Mouse (Mus musculus) lung, adult 10 weeks (tissue): ENCODE measurements around the gene Ccdc114. TPM values are rescaled to one million over a fixed set of nuclear protein-coding genes. Genes with fewer than 3 reads are reported as not detected.

Experiments
- polyA plus RNA-seq: library from polyadenylated mRNA; stranded (reverse); fragments of 350-450 nt; fragmentation: Illumina TruSeq; extraction: RNeasy Lipid Tissue Mini Kit (QIAGEN cat#74804); gene quantifications from one replicate; pipeline ENCODE4 v1.2.3, GENCODE M21; 2014; ENCODE audit warnings: low read depth, low replicate concordance; ENCODE audit not compliant: insufficient read depth

Ccdc114 gene
- polyA plus RNA-seq: 3.5 TPM

DNA sequence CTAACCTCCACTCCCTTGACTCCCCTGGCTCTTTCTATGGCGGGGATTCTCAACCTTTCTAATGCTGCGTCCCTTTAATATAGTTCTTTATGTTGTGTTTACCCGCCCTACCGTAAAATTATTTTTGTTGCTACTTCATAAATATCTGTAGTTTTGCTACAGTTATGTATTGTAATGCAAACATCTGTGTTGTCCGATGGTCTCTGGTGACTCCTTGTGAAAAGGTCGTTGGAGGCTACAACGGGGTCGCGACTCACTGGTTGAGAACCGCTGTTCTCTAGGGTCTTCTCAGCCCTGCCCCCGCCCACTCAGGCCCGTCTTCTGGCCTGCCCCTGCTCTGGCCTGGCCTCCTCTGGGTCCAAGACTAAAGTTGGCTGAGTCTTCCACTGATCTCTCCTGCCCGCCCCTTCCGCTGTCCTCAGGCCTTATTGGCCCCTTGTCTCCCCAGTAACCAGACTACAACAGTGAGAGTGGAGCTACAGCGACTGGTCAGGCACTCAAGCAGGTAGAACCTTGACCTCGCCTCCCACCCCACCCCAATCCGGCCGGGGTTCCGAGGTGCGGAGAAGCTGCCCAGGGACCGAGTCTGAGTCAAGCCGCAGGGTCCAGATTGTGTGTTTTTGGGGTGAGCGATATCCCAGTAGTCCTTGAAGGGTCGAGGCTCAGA is at the start of gene Ccdc114:
TSS of gene Ccdc114 (plus strand) at position 311 of the 667 bp plus-strand sequence.

DNA sequence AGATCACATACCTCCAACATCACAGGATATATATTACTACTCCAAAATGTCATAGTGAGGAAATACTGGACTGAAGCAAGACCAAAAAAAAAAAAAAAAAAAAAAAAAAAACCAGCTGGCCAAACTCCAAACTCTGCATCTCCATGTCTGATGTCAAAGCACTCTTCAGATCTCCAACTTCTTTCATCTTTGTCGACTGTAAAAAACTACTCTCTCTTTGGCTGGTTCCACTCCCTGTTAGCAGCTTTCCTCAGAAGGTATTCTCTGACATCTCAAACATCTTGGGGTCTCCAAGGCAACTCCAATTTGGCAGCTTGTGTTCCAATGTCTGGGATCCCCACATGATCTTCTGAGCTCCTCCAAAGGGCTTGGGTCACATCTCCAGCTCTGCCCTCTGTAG is 45.6 kb upstream of the Ccdc114 start, which contains the start of gene Grin2d:
TSS of gene Grin2d (minus strand) at position 101 of the 400 bp plus-strand sequence.

DNA sequence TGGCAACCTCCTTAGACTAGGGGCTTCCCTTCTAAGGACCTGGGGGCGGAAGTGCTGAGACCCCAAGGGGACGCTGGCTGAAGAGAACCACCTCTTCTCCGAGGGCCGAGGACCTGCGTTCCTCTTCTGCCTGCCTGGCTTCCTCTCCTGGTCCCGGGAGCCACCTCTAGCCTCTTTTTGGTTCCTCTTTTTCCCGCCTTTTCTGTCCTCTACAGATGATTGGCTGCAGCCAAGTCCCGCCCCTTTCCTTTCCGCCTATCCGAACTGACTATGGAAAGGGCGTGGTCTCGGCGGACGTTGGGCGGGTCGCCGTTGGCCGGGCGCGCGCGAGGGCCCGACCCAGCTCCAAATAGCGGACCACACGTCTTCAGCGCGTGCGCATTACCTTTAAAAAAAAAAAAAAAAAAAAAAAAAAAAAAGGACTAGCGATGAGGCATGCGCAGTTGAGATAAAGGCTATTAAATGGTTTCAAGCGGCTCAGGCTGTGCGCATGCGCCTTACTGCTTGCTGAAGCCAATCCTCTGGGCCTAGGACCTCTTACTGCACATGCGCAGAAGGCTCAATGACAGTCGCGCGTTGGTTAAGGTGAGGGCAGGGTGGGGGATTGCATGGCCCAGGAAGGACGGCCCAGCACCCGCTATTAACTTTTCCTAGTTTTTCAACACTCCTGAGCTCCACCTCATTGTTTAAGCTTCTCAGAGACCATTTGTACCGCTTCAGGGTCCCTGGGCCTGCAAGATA is 27.2 kb upstream of the Ccdc114 start, which contains the start of the genes Syngr4 and Tmem143:
TSS of gene Syngr4 (minus strand) at position 198 of the 741 bp plus-strand sequence.
TSS of gene Tmem143 (plus strand) at position 425 of the 741 bp plus-strand sequence.

GRCm38 (mm10) chr7:45921242-45921621 is 2.6 kb upstream of the Ccdc114 start, which contains the start of gene Emp3:
Gene Emp3, minus strand, starts transcription at chr7:45921404.

Other genes starting within 250 kb of the Ccdc114 start
- gene Ntn5, start 240.1 kb upstream of the Ccdc114 start, polyA plus RNA-seq: 0.75 TPM
- gene Sec1, start 229.7 kb upstream of the Ccdc114 start, polyA plus RNA-seq: 0.90 TPM
- gene Car11, start 224.2 kb upstream of the Ccdc114 start, polyA plus RNA-seq: 1.7 TPM
- 6.5 TPM for gene Dbp, start 219.0 kb upstream of the Ccdc114 start, polyA plus RNA-seq
- 1,283 TPM for gene Rpl18, start 208.6 kb upstream of the Ccdc114 start, polyA plus RNA-seq
- gene Sphk2, start 206.1 kb upstream of the Ccdc114 start, polyA plus RNA-seq: 16.2 TPM
- 3.8 TPM for gene Fam83e, start 202.9 kb upstream of the Ccdc114 start, polyA plus RNA-seq
- not detected for gene Spaca4, start 198.3 kb upstream of the Ccdc114 start, polyA plus RNA-seq
- gene Lmtk3, start 140.3 kb upstream of the Ccdc114 start, polyA plus RNA-seq: 0.09 TPM
- 2.2 TPM for gene Sult2b1, start 139.4 kb upstream of the Ccdc114 start, polyA plus RNA-seq
- gene Cyth2, start 109.5 kb upstream of the Ccdc114 start, polyA plus RNA-seq: 73.8 TPM
- not detected for gene Kcnj14, start 99.3 kb upstream of the Ccdc114 start, polyA plus RNA-seq
- 10.2 TPM for gene Grwd1, start 93.1 kb upstream of the Ccdc114 start, polyA plus RNA-seq
- 108 TPM for gene Kdelr1, start 51.3 kb upstream of the Ccdc114 start, polyA plus RNA-seq
- gene Grin2d, start 45.7 kb upstream of the Ccdc114 start, polyA plus RNA-seq: 0.46 TPM
- gene Syngr4, start 27.4 kb upstream of the Ccdc114 start, polyA plus RNA-seq: not detected
- 8.7 TPM for gene Tmem143, start 27.1 kb upstream of the Ccdc114 start, polyA plus RNA-seq
- gene Emp3, start 2.7 kb upstream of the Ccdc114 start, polyA plus RNA-seq: 138 TPM
- gene Abcc6, start 106.2 kb downstream of the Ccdc114 start, polyA plus RNA-seq: 0.27 TPM
- 19.0 TPM for gene Nomo1, start 109.6 kb downstream of the Ccdc114 start, polyA plus RNA-seq
- gene Kcnj11, start 176.7 kb downstream of the Ccdc114 start, polyA plus RNA-seq: 1.1 TPM